Mouse (Mus musculus) bone marrow macrophage, adult 2 months (primary cell): Measurements from ENCODE around the gene Klc4.

Source experiments
- CTCF ChIP-seq: IDR thresholded peaks from 2 replicates; pipeline ENCODE4 v1.5.1; 2012; ENCODE audit warnings: low read depth, mild to moderate bottlenecking, low read length, moderate library complexity
- POLR2A ChIP-seq: IDR thresholded peaks from 2 replicates; pipeline ENCODE4 v1.6.1; 2012; ENCODE audit warnings: mild to moderate bottlenecking, low read depth, low read length, borderline replicate concordance

DNA sequence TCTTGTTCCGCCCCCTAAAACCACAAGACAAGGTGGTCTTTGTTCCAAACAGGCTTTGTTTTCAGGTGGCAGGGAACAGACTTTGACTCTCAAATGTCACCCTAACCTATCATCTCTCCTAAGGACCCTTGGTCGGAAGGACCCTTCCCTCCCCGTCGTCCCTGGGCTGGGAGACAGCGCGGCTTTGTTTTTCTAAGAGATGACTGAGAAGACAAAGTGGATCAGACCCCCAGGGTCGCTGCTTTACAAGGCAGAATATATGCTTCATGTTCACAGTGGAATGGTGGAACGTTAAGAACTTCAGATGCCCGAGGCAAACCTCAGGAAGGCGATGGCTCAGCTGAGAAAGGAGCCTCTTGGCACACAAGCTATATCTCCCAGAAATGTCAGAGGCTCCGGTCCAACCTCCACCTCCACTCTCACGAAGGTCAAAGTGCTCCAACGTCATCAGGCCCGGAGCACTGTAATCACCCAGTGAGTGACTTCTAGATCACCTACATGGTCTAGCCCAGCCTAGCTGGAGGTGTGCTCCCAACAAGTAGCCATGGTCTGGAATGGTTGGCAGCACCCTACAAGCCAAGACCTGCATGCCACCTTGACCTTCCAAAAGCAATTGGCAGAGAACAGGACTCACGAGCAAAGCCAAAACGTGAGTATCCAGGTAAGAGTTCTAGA lies 26.0 kb downstream of the Klc4 start:
- TF ChIP-seq CTCF = no peak
- TF ChIP-seq POLR2A = no peak
